Mouse (Mus musculus) right cerebral cortex, adult 18-20 months (tissue): ENCODE results near the gene Tbx15.

ENCODE experiments used
- DNase-seq: peaks from one replicate; pipeline ENCODE4 v3.0.0; 2022; ENCODE audit warnings: mixed read lengths

Gene Tbx15

DNA sequence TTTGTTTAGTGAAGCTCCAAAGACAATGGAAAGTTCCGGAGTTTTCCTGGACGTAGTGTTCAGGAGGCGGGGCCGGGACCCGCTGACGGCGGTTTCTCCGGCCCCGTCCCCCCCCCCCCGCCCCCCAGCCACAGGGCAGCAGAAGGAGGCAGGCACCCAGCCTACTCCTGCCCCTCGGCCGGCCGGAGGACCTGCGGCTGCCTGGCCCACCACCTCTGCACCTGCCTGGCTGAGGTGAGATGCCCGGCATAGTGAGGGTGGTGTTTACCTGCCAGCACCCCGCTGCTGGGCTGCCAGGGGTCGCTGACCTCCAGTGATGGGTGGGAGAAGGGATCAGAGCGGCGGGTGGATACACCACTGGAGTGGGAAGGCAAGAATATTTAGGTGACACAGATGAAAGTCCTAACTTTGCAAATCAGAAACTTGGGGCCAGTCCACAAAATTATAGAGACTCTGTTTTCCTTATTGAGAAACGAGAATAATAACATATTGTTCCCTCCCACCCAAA is at the start of gene Tbx15:
Gene Tbx15 (plus strand): TSS at position 169 of the 508 bp plus-strand sequence.
- no peak for DNase-seq

DNA sequence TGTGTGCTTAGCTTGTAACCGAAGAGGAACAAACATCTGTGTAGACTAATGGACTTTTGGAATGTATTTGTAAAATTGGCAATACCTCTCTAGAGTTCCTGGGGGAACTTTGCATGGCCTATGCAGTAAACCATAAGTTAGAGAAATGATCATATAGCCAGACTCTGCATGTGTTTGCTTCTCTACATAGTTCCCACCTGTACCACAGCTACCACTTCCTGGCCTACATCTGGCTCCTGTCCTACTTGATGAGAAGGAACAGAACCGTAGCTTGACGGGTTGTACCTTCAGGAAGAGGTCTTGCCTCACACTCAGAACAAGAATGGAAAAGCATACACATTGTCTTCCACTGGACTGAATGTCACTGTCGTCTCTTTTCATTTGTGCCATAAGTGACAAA is 46.6 kb upstream of the Tbx15 start:
- DNase-seq, result no peak

DNA sequence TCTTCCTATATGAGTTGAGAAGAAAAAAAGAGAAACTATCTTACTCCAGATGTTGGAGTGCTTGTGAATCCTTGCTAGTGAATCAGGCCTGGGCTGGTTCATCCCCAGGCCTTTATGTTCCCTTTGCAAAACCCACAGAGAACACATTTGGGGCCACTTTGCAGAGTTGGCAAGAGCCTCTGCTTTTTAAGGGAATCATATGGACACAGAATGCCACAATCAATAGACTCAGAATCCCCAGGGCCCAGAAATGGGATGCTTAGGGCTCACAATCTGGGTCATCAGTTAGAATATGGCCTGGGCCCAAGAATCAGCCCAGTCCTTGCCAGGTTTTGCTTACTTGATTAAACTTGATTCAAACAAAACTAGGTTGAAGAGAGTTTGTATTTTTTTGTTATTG is 36.9 kb upstream of the Tbx15 start:
- no peak for DNase-seq

DNA sequence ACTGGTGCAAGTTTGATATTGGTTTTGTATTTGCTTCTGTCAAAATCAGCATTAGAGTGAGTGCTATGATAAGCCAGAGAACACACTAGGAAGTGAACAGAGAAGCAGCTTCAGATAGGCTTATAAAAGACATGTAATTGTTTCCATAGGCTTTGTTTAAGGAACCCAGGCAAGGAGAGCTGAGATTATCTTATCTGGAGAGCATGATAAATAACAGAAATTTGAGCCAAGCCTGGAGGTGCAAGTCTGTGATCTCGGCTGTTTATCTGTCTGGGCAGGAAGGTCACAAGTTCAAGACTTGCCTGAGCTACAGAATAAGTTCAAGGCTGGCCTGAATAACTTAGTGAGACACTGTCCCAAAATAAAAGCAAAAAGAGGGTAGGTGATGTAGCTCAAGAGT is 31.8 kb upstream of the Tbx15 start:
- DNase-seq, result no peak

DNA sequence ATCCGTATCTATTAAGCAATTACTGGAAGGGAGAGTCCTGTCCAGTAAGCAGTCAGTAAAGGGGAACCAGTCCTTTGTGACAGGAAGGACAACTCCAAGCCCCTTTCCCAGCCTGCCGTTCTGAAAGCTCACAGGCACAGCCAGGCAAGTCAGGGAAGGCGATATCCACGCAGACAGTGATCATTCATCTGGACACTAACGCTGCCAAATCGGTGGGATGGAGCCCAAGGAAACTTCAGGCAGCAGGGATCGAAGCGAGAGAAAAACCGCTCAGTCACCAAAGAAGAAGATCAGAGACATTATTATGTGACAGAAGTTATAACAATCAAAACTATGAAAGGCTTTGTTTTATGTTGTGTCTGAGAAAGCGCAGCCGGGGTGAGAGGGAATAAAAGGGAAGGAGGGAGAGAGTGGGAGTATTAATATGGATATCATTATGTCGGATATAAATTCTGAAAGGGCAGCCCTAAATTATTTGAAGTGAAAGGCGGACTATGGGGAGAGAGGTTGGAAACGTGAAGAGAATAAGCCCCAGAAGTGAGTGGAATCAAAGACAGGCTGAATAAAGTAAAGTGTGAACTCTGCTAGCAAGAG is 29.0 kb upstream of the Tbx15 start:
- DNase-seq, result no peak

DNA sequence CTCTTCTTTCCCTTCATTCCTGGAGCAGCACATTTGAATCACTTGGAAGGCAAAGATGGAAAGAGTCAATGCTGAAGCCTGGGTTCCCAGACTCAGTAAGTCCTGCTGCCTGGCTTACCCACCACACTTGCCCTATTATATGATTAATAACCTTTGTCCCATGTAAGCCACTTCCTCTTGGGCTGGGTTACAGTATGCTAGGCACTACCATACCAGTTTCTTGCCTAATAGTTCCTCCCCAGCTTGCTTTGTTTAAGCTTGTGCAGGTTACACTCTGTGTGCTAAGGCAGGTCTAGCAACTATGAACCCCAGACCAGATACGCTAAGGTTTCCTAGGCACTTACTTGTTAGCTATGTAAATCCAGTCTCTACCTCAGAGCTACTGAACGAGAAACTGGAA is 12.4 kb upstream of the Tbx15 start:
- DNase-seq, result no peak

DNA sequence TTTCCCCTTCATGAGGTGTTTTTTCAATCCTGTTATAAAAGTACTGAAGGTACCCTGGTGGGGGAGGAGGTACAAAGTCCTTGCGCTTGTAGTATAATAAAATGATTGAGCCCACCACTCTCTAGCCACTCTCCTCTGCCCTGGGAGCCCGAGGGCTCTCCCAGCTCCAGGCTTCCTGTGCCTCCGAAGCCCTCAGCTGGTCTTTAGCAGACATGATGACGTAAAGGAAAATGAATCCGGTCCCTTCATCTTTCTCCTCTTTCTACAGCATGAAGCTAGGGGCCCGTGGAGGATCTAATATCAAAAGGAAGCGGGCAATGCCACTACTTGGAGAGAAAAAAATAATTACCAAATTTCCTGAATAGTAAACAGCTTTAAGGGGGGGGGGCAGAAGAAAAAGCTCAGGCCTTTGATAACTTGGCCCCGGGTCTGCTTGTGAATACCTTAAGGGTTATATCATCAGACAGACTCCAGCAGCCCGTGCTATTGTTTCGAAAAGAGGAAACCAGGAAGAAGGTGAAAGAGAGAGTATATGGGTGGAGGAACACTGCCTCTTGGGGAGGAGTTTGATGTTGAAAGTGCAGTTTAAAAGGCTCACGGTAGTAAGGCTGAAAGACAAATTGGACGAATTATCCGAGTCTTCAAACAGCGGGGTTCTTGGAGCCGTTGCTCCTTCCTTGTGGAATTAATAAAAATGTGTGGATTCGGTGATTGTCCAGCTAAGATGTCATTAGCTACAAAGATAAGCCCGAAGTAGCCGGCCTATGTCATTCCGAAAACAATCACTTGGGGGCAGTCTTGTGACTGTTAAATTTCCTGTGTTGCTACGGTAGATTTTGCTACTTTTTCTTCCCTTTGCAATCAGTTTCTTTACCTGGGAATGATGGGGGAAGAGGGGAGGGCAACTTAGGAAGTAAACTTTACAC is 6.5 kb upstream of the Tbx15 start:
- peak; percentile 23 for DNase-seq

DNA sequence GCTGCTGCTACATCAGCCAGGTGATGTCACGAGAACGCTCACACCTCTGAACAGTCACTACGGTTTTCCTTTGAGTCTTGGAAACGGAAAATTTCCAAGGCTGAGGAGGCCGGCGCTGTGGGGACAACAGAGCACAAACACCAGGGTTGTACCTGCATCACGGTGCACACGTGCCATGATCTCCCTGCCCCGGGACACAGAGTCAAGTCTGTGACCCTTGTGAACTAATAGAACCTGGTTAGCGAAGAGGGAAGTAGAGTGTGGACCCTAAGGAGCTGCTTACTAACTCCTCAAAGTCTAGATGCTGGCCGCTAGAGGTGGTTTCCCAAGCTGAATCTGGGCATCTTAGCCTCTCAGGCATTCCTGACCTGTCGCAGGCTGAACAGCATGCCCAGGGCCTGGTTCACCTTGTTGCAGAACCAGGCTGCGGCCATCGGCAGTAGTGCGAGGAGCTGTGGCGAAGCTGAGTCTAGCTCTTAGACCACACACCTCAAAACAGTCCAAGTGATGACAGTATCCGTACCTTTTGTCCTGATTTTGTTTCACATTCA is 5.8 kb upstream of the Tbx15 start:
- DNase-seq, result no peak

DNA sequence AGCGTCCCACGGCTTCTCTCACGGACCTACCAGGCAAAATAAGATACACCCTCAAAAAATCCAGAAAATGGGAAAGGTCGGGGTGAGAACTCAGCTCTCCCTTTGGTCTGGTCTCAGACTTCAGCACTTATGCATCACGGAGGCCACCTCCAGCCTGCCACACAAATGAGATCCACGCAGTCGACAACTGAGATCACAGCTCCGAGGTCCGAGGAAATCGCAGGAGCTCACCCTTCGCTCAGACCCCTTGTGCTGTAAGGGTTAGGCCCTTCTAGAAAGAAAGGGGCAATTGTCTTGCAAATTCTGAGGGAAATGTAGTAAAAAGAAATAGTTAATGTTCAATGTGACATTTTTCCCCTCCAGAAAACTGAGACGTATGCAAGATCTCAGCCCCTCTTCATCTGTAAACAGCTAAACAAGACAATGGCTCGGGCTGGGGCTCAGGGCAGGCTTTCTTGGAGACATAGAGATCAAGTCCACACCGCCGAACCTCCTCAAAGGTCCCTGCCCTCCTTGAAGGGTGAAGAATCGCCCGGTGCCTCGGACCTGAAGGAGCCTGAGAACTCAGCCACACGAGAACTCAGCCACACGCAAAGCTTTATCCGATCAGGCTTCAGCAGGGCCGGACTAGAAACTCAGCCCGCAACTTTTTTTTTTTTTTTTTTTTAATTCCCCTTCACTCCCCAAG is 4.9 kb upstream of the Tbx15 start:
- DNase-seq, result no peak

DNA sequence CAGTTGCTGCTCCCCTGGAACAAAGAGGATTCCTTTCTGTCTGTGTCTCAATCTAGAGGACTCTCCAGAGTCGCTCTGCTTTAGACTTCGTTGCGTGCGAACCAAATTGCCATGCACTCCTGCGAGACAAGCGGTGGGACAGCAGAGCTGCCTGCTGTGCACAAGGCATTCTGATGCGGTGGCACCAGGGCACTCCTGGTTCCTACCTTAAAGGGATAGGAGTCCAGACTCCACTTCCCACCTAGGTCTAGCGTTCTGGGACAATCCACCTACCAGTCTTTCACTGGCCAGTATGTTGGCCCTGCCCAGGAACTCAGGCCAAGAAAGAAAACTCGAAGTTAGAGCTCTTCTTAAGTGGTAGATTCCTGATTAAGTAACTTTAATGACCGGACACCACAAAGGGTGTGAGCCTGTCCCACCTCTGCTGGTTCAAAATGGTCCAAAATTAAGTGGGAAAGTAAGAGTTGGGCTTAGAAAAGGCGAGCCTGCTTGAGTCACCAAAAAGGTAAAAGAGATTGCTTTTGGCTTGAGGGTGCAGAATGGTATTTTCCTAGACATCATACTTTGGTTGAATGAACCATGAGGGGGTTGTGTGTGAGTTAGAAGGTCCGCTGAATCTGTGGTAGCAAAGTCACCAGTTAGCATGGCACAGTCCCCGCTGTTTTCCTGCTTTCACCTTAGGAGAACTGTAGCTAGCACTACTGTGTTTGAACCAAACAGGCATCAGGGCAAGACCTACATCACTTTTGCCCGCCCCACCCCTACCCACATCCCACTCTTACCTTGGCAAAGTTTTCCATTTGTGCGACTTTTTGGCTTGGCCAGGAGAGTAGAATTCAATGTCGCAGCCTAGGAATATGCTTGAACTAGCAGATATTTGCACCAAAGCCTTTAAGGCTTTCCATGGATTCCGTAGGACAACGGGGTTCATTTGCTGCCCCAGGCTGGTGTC is 4.1 kb upstream of the Tbx15 start:
- no peak for DNase-seq

DNA sequence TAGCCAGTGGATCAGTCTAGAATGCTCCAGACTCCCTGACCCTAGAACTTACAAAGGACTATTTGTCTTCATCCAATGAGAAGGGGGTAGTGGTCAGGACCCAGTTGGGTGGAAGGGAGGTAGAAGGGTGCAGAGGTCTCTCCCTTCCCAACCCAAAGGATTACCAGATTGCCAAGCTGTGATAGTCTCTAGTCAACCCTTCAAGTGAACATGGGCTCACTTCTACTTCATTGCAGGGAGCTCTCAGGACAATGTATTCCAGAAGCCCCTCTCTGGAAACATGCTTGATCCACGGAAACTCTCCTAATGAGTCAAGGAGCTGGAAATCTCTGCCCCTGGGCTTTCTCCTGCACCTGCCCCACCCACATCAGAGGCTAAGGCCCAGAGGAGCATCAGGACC is 1.5 kb upstream of the Tbx15 start:
- DNase-seq, result no peak

DNA sequence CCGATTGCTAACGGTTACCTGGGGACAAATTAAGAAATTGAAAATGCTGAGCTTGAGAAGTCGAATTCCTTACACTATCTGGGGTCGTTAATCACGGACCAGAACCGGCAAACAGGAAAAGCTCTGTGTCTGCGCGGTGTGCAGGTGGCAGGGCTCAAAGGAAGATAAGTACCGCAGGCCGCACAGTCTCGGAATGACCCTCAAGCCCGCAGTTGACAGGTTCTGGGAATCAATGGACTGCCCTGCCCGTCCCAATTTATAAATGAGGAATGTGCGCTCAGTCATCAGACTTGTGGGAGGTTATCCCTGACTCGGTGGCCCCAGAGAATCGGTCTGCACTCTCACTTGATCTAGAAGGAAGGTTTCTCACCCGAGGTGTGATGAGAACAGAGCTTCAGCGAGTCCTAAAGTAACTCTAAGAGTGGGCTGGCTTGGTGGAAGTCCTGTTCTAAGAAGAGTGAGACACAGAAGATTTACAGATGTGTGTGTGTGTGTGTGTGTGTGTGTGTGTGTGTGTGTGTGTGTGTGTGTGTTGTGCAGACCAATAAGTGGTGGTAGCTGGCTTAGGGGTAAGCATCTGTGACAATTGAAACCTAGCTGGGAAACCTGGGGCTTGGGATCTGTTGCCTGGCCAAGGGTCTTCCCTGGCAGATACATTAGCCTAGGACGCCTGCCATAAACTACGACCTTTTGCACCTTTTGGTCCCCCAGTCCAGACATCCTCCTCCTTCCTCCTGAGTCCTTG is 708 bp upstream of the Tbx15 start:
- no peak for DNase-seq

DNA sequence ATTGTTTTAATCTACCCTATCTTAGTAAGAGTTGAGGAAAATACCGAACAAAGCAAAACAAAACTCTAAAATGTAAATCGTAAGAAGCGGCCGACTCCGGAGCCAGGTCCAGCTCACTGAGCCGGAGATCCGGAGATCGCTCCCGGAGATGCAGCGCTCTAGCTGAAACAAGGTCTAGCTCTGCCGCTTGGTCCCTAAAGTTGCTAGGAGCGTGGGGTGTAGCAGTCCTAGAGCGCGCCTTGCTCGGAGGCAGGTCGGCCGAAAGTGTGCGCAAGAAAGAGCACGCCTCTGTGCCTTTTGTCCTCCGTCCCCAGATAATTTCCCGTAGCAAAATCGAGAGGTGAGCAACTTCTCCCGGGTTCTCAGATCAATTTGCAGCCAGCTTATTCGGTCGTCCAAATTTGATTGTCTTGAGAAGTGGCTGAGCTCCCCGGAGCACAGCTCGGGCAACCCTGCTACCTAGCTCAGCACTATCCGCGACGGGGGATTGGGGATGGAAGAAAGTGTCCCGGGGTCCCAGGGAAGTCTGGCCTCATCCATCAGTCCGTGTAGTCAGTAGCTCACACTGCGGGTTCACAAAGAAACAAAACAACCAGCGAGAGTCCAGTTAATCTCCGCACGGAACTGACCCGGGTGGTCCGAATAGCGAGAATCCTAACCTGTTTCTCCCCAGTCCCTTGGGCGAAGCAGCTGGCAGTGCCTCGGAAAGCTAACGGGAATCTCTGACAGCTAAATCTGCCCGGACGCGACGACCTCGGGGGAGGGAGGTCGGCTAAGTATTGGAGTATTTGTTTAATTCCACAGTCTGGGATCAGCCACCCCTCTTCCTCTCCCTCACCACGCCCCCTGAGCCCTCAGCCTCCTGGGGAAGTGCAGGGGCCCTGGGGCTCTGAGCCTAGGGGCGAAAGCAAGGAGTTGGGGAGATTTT is 894 bp downstream of the Tbx15 start:
- no peak for DNase-seq

DNA sequence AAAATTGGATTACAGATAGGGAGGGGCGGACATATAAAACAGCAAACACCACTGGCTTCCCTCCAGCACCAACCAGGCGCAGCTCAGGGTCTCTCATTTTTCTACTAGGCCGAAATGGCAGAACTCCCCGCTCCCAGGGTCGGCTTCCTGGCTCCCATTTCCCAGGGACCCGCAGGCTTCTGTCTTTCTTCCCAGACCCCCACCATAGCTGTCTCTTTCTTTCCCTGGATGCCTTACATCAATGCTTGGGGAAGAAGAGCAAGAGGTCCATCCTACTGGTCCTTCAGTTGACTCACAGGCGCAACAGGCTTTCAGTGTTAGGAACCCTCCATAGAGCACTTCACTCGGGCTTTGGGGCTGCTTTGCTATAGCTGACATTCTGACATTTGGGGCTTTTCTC is 2.3 kb downstream of the Tbx15 start:
- no peak for DNase-seq

DNA sequence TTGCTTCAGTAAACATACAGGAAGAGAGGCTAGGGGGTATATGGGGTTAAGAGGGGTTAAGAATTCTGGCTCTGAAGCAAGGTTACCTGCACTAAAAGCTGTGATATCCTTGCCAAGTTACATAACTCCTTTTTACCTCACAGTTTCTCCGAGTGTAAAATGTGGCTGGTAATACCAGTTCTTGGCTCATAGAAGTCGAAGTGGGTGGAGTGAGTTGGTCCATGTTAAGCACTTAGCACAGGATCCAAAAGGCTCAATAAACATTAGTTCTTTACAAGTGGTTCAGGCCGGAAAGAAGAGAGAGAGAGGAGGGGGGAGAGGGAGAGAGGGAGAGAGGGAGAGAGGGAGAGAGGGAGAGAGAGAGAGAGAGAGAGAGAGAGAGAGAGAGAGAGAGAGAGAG is 5.2 kb downstream of the Tbx15 start:
- DNase-seq, result no peak

DNA sequence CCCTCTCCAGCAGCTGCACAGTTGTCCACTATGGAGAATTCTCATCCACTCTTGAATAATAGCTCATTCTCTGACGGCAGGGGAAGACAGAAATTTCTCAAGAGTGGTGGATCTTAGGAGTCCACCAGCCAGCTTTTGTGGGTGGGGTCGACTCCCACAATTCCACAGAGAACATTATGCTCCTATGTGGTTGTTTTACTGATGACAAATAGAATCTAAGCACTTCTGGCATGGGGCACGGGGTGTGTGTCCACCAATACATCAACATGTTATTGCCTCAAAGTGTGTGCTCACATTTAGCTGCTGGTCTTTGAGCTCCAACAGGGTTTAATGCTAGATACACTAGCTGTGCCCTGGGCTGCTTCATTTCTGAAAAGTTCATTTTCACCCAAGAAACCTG is 6.4 kb downstream of the Tbx15 start:
- DNase-seq, result no peak

DNA sequence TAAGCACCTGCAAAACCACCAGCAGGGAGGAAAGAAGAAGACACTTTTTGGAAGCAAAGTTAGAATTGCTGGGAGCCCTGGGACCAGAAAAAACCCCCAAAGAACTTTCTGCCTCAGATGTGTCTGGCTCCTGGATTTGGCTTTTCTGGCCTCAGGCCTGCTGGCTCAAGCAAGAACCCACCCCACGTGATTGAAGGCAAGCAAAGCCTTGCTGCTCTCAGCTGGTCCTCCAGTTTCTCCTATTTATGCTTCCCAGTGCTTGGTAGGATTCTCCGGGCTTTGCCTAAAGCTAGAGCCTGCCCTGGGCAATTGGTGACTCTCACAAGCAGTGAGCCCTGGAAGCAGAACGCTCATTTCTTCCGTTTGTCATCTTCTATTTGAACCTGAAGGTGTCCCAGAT is 7.4 kb downstream of the Tbx15 start:
- no peak for DNase-seq

DNA sequence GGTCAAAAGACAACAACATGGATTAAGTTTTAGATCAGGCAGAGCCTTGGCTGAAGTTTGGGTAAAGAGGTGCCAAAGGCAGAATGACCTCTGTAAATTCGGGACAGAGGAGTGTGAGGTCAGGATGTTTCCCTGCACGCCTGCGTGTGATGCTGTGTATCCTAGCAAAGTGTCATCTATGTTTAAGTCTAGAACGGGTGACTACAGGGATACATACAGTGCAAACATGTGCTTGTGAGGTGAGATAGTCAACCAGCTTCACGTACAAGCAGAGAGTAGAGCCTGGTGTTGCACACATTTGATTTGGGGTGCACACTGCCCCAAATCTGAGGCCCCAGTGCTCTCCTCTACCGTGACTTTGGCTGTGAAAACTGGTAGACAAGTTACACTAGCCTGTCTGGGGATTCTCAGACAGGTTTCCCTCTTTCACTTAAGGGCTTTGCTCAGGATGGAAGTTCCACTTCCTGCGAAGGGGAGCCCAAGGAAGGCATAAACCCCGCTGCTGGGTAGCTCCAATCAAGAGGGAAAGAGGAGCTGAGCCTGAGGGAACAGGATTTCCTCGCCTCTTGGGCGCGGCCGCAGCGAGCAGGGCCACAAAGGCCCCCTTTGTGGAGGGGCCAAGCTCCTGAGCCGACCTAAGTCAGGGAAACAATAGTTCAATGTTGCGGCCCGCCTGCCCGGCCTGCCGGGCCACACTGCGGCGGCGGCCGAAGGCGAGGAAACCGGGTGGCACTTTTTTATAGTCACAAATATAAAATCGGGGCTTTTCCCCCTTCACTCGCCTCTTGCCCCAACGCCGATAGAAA is 8.0 kb downstream of the Tbx15 start:
- DNase-seq, result no peak

DNA sequence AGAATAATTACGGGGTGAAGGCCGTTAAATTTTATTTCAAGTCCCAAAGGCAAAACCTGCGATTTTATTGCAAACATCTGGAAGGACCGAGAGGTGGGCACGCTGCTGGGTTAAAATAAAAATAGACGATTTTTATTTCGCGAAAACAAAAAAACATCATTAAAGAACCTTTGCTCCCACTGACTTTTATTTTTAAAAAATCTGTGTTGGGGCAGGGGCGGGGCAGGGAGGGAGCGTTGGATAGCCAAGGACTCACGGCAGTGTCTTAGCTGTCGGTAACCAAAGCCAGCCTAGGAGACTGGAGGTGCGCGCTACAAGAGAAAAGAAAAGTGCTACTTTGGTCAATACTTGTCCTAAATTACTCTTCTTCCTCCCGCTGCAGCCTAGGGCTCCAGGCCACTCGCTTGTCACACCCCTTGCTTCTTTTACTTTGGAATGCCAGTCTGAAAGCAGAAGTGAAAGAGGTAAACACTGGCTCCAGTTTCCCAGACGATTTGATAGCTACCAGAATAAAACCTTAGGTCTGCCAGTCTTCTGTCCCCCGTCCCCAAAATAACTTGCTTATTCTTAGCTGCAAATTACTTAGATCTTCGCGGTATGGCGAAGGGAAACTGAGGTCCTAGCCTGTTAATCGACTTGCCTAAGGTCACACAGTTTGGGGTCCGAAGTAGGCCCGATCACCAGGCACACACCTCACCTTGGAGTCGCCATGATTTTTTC is 8.8 kb downstream of the Tbx15 start:
- no peak for DNase-seq
